8 mouse cellular contexts compared by ENCODE assay signal in genomic region chr7:25005421-25006065, GRCm38 (mm10). TPM values are rescaled to one million over a fixed set of nuclear protein-coding genes. Genes with fewer than 3 reads are reported as not detected.
DNase-seq lines count a peak whose midpoint lies in the region; ATAC-seq and TF ChIP-seq lines count a peak whose summit lies in the region.

TSS of gene Atp1a3 (minus strand) at chr7:25005958.

- under 1% methylated on average over 48 of the region's 54 CpGs for WGBS in kidney, embryonic 16.5 days
- under 1% methylated on average over 54 of the region's 54 CpGs for WGBS in forebrain, embryonic 10.5 days
- WGBS in intestine, postnatal 0 days = 2% methylated on average over 54 of the region's 54 CpGs
- 3% methylated on average over 48 of the region's 54 CpGs for WGBS in liver, embryonic 14.5 days (ENCODE audit: insufficient replicate concordance)

- H3K27me3 ChIP-seq in kidney, embryonic 16.5 days (ENCODE audit: insufficient read depth, low read length) = peaks cover 67% of the 10 kb centered on the region
- peaks cover 81% of the 10 kb centered on the region for H3K27me3 ChIP-seq in forebrain, embryonic 10.5 days (ENCODE audit: poor library complexity, severe bottlenecking)
- peaks cover 50% of the 10 kb centered on the region for H3K27me3 ChIP-seq in intestine, postnatal 0 days (replicated peaks; ENCODE audit: control insufficient read depth, insufficient read depth, low read length)
- peaks cover 50% of the 10 kb centered on the region for H3K27me3 ChIP-seq in liver, embryonic 14.5 days (ENCODE audit: control insufficient read depth, insufficient read depth, low read length)

- no peak within 1 kb of the TSS for H3K27ac ChIP-seq in kidney, embryonic 16.5 days (ENCODE audit: low read length)
- H3K27ac ChIP-seq in forebrain, embryonic 10.5 days = peak within 1 kb of the TSS; percentile 76
- no peak within 1 kb of the TSS for H3K27ac ChIP-seq in intestine, postnatal 0 days (ENCODE audit: low read depth, low read length)
- no peak within 1 kb of the TSS for H3K27ac ChIP-seq in liver, embryonic 14.5 days

- TF ChIP-seq CTCF in intestine, postnatal 0 days (IDR thresholded peaks at IDR 0.05; ENCODE audit: low read depth) = no peak
- no peak for TF ChIP-seq CTCF in liver, embryonic 14.5 days (IDR thresholded peaks at IDR 0.05; ENCODE audit: low read depth)

- no peak for DNase-seq in kidney, adult 18-20 months
- DNase-seq in brain, adult 2 months (ENCODE audit: low read depth, low spot score) = peak; percentile 97
- DNase-seq in forebrain, embryonic 10.5 days (ENCODE audit: extremely low spot score, low spot score) = peak; percentile 54
- DNase-seq in liver, embryonic 14.5 days (ENCODE audit: low read depth in 3 of 3, low spot score in 3 of 3) = no peak
- peak; percentile 87 for DNase-seq in retina, postnatal 1 day
- DNase-seq in T-cell, adult 2 months (ENCODE audit: low spot score) = no peak

- H3K4me3 ChIP-seq in kidney, embryonic 16.5 days (ENCODE audit: low read length) = peak within 1 kb of the TSS; percentile 38
- H3K4me3 ChIP-seq in forebrain, embryonic 10.5 days = peak within 1 kb of the TSS; percentile 57
- peak within 1 kb of the TSS; percentile 23; the same call in 1 of the 2 replicates for H3K4me3 ChIP-seq in intestine, postnatal 0 days (ENCODE audit: low read depth, low read length)
- H3K4me3 ChIP-seq in liver, embryonic 14.5 days (ENCODE audit: insufficient read depth in 1 of 2, low read depth in 2 of 2, low read length in 2 of 2) = peak within 1 kb of the TSS in 1 of 2 experiments; percentile 27; a peak in 1 of 4 replicates

- TF ChIP-seq EP300 in liver, embryonic 14.5 days (IDR thresholded peaks at IDR 0.05; ENCODE audit: low read depth) = no peak

- H3K4me2 ChIP-seq in kidney, embryonic 16.5 days (replicated peaks; ENCODE audit: low read depth, low read length) = peak within 1 kb of the TSS; percentile 56
- H3K4me2 ChIP-seq in intestine, postnatal 0 days (replicated peaks; ENCODE audit: low read depth) = peak within 1 kb of the TSS; percentile 53
- peak within 1 kb of the TSS; percentile 11; the same call in 1 of the 2 replicates for H3K4me2 ChIP-seq in liver, embryonic 14.5 days (ENCODE audit: low read depth)

- H3K9ac ChIP-seq in kidney, embryonic 16.5 days (replicated peaks; ENCODE audit: low read length) = no peak within 1 kb of the TSS
- H3K9ac ChIP-seq in intestine, postnatal 0 days (ENCODE audit: low read depth, low read length) = no peak within 1 kb of the TSS
- no peak within 1 kb of the TSS for H3K9ac ChIP-seq in liver, embryonic 14.5 days (replicated peaks)

- H3K36me3 ChIP-seq in kidney, embryonic 16.5 days (ENCODE audit: insufficient read depth, low read length) = no peaks in the 10 kb centered on the region
- no peaks in the 10 kb centered on the region for H3K36me3 ChIP-seq in forebrain, embryonic 10.5 days (replicated peaks)
- no peaks in the 10 kb centered on the region; the same call in 1 of the 2 replicates for H3K36me3 ChIP-seq in intestine, postnatal 0 days (ENCODE audit: control insufficient read depth, insufficient read depth)
- no peaks in the 10 kb centered on the region for H3K36me3 ChIP-seq in liver, embryonic 14.5 days (replicated peaks; ENCODE audit: control insufficient read depth, insufficient read depth, low read depth)

- ATAC-seq in kidney, embryonic 16.5 days (ENCODE audit: low FRiP score, low TSS enrichment) = peak; percentile 29; the same call in 1 of the 2 replicates
- no peak for ATAC-seq in intestine, postnatal 0 days
- ATAC-seq in liver, embryonic 14.5 days (ENCODE audit: insufficient read depth) = no peak

- H3K9me3 ChIP-seq in kidney, embryonic 16.5 days (ENCODE audit: low read length) = no peaks in the 10 kb centered on the region
- H3K9me3 ChIP-seq in forebrain, embryonic 10.5 days = no peaks in the 10 kb centered on the region
- H3K9me3 ChIP-seq in intestine, postnatal 0 days (ENCODE audit: control insufficient read depth) = no peaks in the 10 kb centered on the region
- H3K9me3 ChIP-seq in liver, embryonic 14.5 days (ENCODE audit: control insufficient read depth, low read length) = no peaks in the 10 kb centered on the region

- H3K4me1 ChIP-seq in kidney, embryonic 16.5 days (ENCODE audit: insufficient read depth, low read length) = peaks cover 9% of the 10 kb centered on the region
- peaks cover 65% of the 10 kb centered on the region for H3K4me1 ChIP-seq in forebrain, embryonic 10.5 days
- no peaks in the 10 kb centered on the region for H3K4me1 ChIP-seq in intestine, postnatal 0 days (replicated peaks; ENCODE audit: control insufficient read depth, insufficient read depth, low read length)
- no peaks in the 10 kb centered on the region for H3K4me1 ChIP-seq in liver, embryonic 14.5 days (replicated peaks; ENCODE audit: control insufficient read depth in 2 of 2, insufficient read depth in 2 of 2, low read length in 1 of 2)

RNA-seq across cellular contexts. Expression of gene Atp1a3, which starts in this region (rescaled TPM):
- polyA plus RNA-seq in kidney, embryonic 16.5 days (2015; fragmentation: Nextera tagmentation; extraction: Ambion mirVana) = 0.66 and 1.5 TPM in 2 replicates
- 6.8 and 9.1 TPM in 2 replicates for polyA plus RNA-seq in forebrain, embryonic 10.5 days (2016; fragmentation: Nextera tagmentation; extraction: Ambion mirVana)
- 3.4 and 3.6 TPM in 2 replicates for polyA plus RNA-seq in intestine, postnatal 0 days (2015; fragmentation: Nextera tagmentation; extraction: Ambion mirVana)
- 0.38 and 0.50 TPM in 2 replicates for polyA plus RNA-seq in liver, embryonic 14.5 days (2012; rRNA removed)
- polyA plus RNA-seq in liver, embryonic 14.5 days (2014; fragmentation: Nextera tagmentation; extraction: Ambion mirVana) = 0.60 and 0.68 TPM in 2 replicates

Comparison
In these comparisons a context has a peak if more than half of its experiments do, and no peak if none do; other contexts are left out.
1. DNase-seq: peak in brain, adult 2 months (single experiment), forebrain, embryonic 10.5 days (single experiment) and retina, postnatal 1 day (single experiment); none in kidney, adult 18-20 months (single experiment), liver, embryonic 14.5 days (0 of 3) and T-cell, adult 2 months (single experiment).
2. Peak in every context shown above with its lines, with median percentiles within 50 percentile points of each other: H3K4me2 ChIP-seq.